Mouse (Mus musculus) heart, embryonic 10.5 days (tissue): ENCODE results near the gene Matn1. TPM values are rescaled to one million over a fixed set of nuclear protein-coding genes. Genes with fewer than 3 reads are reported as not detected.

Experiments
- DNase-seq: peaks from one replicate; pipeline ENCODE4 v3.0.0-alpha.2; 2017; ENCODE audit warnings: low spot score
- H3K27ac ChIP-seq: fragments of 300-500 bp; sonication (generic); 2 replicates; pipeline ENCODE4 v1.5.1; 2016; ENCODE audit warnings: mild to moderate bottlenecking
- H3K27me3 ChIP-seq: fragments of 300-500 bp; sonication (generic); 2 replicates; pipeline ENCODE4 v1.6.1; 2016; ENCODE audit warnings: mild to moderate bottlenecking; ENCODE audit not compliant: poor library complexity, insufficient read depth, severe bottlenecking
- H3K36me3 ChIP-seq: fragments of 300-500 bp; sonication (generic); 2 replicates; pipeline ENCODE4 v1.6.1; 2016; ENCODE audit warnings: mild to moderate bottlenecking, moderate library complexity
- H3K4me1 ChIP-seq: fragments of 300-500 bp; sonication (generic); 2 replicates; pipeline ENCODE4 v1.6.1; 2016; ENCODE audit warnings: mild to moderate bottlenecking
- H3K4me3 ChIP-seq: fragments of 300-500 bp; sonication (generic); 2 replicates; pipeline ENCODE4 v1.5.1; 2016; ENCODE audit warnings: mild to moderate bottlenecking, moderate library complexity
- H3K9me3 ChIP-seq: fragments of 300-500 bp; sonication (generic); 2 replicates; pipeline ENCODE4 v1.6.1; 2016; ENCODE audit warnings: mild to moderate bottlenecking, moderate library complexity
- WGBS: fragments of 180-500 bp; shearing (Covaris S2); methylation state at CpG from one replicate; pipeline ENCODE4 v1.1.7; 2016; 5-methylcytosine and 5-hydroxymethylcytosine counted together
- polyA plus RNA-seq: library from polyadenylated mRNA; unstranded; fragments of >200 nt; fragmentation: Nextera tagmentation; extraction: Ambion mirVana; gene quantifications from 2 replicates; pipeline ENCODE4 v1.2.1, GENCODE M21; 2016

The Matn1 gene
- polyA plus RNA-seq, 1 experiment from 2014 or later, result not detected

GRCm38 (mm10) chr4:130919750-130920356 is 24.3 kb upstream of the Matn1 start:
- H3K36me3 ChIP-seq, result no peaks in the 10 kb centered on the region
- 58% methylated on average over 9 of the region's 9 CpGs for WGBS

DNA sequence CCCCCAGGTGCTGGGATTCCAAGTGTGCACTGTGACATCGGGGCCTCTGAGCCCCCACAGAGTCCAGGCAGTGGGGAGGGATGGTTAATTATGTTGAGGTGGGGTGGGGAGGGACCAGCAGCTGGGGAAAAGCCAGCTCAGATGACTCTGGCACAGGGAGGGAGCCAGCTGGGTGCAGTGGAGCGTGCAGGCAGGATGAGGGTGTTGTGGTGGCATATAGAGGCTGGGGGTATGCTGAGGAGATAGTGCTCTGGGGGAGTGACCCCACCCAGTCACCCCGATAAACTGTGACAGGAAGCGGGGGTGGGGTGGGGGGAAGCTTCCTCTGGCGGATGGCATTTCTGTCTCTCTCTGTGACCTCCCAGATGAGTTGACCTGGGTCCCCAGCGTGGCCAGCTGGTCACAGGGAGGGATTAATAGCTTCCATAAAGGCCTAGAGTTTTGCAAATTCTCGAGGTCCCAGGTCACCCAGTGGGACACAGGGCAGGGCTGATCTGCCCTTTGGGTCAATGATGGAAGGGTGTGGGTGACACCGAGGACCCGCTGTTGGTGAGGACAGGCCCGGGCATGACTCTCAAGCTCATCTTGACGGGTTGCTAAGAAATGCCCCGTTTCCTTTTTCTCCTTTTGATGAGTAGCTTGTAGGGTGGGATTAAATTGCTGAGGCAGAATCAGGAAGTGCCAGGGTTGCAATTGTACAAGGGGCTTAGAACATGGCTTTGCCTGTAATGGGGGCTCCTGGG is 23.1 kb upstream of the Matn1 start:
- H3K4me1 ChIP-seq, result peaks cover 36% of the 10 kb centered on the region
- peak overlapping the region; percentile 29; the same call in 1 of the 2 replicates for H3K27ac ChIP-seq
- DNase-seq, result no peak

More at GRCm38 (mm10) chr4:130919750-130920356, 24.3 kb upstream of the Matn1 start:
- H3K27ac ChIP-seq, result peak overlapping the region; percentile 3; the same call in 1 of the 2 replicates
- peaks cover 16% of the 10 kb centered on the region; the same call in 1 of the 2 replicates for H3K27me3 ChIP-seq
- peaks cover 45% of the 10 kb centered on the region for H3K4me1 ChIP-seq
- no peak for DNase-seq
- H3K9me3 ChIP-seq, result no peaks in the 10 kb centered on the region
- no peak overlapping the region for H3K4me3 ChIP-seq

GRCm38 (mm10) chr4:130921986-130922385 is 22.2 kb upstream of the Matn1 start:
- no peaks in the 10 kb centered on the region for H3K9me3 ChIP-seq
- H3K4me3 ChIP-seq, result no peak overlapping the region
- 68% methylated on average over 10 of the region's 10 CpGs for WGBS
- no peak for DNase-seq
- no peak overlapping the region for H3K27ac ChIP-seq
- peaks cover 39% of the 10 kb centered on the region for H3K4me1 ChIP-seq
- H3K27me3 ChIP-seq, result peaks cover 17% of the 10 kb centered on the region; the same call in 1 of the 2 replicates
- H3K36me3 ChIP-seq, result no peaks in the 10 kb centered on the region

More for the DNA sequence above, 23.1 kb upstream of the Matn1 start:
- Histone ChIP-seq H3K9me3 (no peaks in the 10 kb centered on the region), H3K4me3 (no peak overlapping the region), H3K27me3 (peaks cover 13% of the 10 kb centered on the region; the same call in 1 of the 2 replicates), H3K36me3 (no peaks in the 10 kb centered on the region)
- 44% methylated on average over 12 of the region's 12 CpGs for WGBS

DNA sequence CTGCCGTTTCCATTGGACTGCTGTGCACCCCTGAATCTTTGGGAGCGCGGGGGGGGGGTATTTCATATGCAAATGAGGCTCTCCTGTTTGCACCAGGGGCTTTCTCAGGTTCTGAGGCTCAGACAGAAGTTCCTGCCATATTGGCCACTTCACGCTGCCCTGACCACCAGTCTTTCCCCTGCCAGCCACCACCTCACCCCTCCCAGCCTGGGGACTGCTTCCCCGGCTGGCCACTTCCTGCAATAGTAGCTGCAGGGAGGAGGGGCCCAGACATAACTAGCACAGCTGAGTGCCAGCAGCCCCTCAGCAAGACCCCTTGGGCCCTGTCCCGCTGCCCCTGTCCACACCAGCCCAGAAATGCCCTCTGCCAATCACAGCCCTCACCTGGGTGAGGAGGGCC is 17.9 kb upstream of the Matn1 start:
- Histone ChIP-seq H3K9me3 (no peaks in the 10 kb centered on the region), H3K27me3 (peaks cover 17% of the 10 kb centered on the region; the same call in 1 of the 2 replicates), H3K4me1 (peaks cover 9% of the 10 kb centered on the region), H3K4me3 (no peak overlapping the region), H3K27ac (no peak overlapping the region), H3K36me3 (no peaks in the 10 kb centered on the region)
- 63% methylated on average over 6 of the region's 6 CpGs for WGBS
- no peak for DNase-seq

- DNase-seq, result no peak
- Histone ChIP-seq H3K27ac (no peak overlapping the region), H3K4me1 (0 out of 2 replicates have a peak, but pooled peaks cover 4% of the 10 kb centered on the region), H3K27me3 (peaks cover 12% of the 10 kb centered on the region; the same call in 1 of the 2 replicates), H3K9me3 (no peaks in the 10 kb centered on the region), H3K4me3 (no peak overlapping the region), H3K36me3 (no peaks in the 10 kb centered on the region)
- 80% methylated on average over 12 of the region's 12 CpGs for WGBS
Measured at GRCm38 (mm10) chr4:130927821-130928220, 16.4 kb upstream of the Matn1 start.

GRCm38 (mm10) chr4:130942644-130943043 is 1.5 kb upstream of the Matn1 start:
- no peak overlapping the region for H3K4me3 ChIP-seq
- no peaks in the 10 kb centered on the region for H3K36me3 ChIP-seq
- DNase-seq, result no peak
- peaks cover 22% of the 10 kb centered on the region for H3K4me1 ChIP-seq
- H3K27ac ChIP-seq, result no peak overlapping the region
- no peaks in the 10 kb centered on the region for H3K9me3 ChIP-seq
- 45% methylated on average over 14 of the region's 14 CpGs for WGBS
- H3K27me3 ChIP-seq, result peaks cover 54% of the 10 kb centered on the region

DNA sequence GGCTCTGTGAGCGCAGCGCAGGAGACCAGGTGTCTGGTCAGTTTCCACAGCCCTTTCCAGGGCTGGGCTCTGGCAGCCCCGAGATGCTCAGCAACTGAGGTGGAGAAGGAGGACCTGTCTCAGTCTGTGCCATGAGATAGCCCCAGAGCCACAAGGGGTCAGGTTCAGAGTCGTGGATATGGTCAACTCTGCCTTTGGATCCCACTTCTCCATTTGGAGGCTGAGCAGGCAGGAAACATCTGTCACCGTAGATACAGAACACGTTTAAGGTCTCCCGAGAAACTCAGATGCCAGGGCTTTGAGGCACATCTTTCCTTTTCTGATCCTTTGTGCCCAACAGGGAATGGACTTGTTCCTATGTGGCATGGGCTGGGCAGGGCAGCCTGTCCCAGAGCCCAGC is 594 bp downstream of the Matn1 start:
- H3K36me3 ChIP-seq, result no peaks in the 10 kb centered on the region
- 65% methylated on average over 7 of the region's 7 CpGs for WGBS
- peaks cover 53% of the 10 kb centered on the region for H3K27me3 ChIP-seq
- H3K4me1 ChIP-seq, result peaks cover 22% of the 10 kb centered on the region
- no peak for DNase-seq
- no peak overlapping the region for H3K4me3 ChIP-seq
- no peak overlapping the region for H3K27ac ChIP-seq
- H3K9me3 ChIP-seq, result no peaks in the 10 kb centered on the region

DNA sequence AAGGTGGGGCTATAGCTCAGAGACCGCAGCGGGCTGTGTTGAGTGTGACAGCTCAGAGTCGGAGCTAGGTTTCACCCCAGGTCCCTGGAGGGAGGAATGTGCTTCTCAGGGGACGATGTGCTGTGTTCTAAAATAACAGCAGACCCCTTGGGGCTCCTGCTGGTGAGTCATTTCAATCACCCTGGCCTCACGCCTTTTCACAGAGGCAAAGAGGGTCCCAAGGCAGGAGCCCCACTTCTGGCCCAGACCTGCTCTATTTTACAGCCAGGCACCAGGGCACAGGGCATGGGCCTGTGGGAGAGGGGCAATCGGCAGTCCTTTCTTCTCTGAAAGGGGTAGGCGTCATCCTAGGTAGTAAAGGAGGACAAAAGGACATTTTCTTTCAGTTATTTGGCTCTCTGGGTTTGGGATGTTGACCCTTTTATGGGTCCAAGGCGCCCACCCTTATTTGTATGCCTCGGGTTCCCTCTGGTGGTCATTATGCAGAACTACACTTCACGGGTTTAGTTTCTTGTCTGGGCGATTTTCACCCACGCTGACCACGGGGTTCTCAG is 3.0 kb downstream of the Matn1 start:
- peaks cover 22% of the 10 kb centered on the region for H3K4me1 ChIP-seq
- DNase-seq, result no peak
- no peaks in the 10 kb centered on the region for H3K36me3 ChIP-seq
- H3K27ac ChIP-seq, result no peak overlapping the region
- WGBS, result 20% methylated on average over 13 of the region's 13 CpGs
- H3K27me3 ChIP-seq, result peaks cover 59% of the 10 kb centered on the region
- no peak overlapping the region for H3K4me3 ChIP-seq
- H3K9me3 ChIP-seq, result no peaks in the 10 kb centered on the region

- Histone ChIP-seq H3K27me3 (peaks cover 46% of the 10 kb centered on the region), H3K27ac (no peak overlapping the region), H3K9me3 (no peaks in the 10 kb centered on the region), H3K36me3 (no peaks in the 10 kb centered on the region), H3K4me3 (no peak overlapping the region), H3K4me1 (0 out of 2 replicates have a peak, but pooled peaks cover 9% of the 10 kb centered on the region)
- WGBS, result 79% methylated on average over 35 of the region's 35 CpGs
- no peak for DNase-seq
Measured at GRCm38 (mm10) chr4:130949821-130950384, 5.7 kb downstream of the Matn1 start.

GRCm38 (mm10) chr4:130952531-130952930 is 8.3 kb downstream of the Matn1 start:
- Histone ChIP-seq H3K36me3 (no peaks in the 10 kb centered on the region), H3K4me1 (0 out of 2 replicates have a peak, but pooled peaks cover 4% of the 10 kb centered on the region), H3K4me3 (no peak overlapping the region), H3K27me3 (peaks cover 41% of the 10 kb centered on the region; the same call in 1 of the 2 replicates), H3K27ac (no peak overlapping the region), H3K9me3 (no peaks in the 10 kb centered on the region)
- 37% methylated on average over 17 of the region's 17 CpGs for WGBS
- no peak for DNase-seq

DNA sequence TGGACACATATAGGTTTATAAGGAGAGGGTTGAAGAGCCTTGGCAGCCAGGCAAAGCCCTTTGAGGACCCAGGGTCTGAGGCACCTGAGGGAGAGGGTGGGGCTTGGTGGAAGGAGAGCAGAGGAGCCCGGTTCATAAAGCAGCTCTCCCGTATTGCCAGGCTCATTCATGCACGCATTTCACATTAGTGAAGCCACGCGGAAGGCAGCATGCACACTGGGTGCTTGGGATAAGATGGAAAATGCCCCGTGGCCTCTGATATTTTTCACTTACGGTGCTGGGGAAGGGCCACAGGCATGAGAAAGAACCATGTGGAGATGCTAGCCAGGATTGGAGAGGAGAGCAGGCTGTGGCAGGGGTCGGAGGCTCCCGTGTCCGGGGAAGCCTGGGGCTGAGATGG is 13.0 kb downstream of the Matn1 start:
- H3K27ac ChIP-seq, result no peak overlapping the region

DNA sequence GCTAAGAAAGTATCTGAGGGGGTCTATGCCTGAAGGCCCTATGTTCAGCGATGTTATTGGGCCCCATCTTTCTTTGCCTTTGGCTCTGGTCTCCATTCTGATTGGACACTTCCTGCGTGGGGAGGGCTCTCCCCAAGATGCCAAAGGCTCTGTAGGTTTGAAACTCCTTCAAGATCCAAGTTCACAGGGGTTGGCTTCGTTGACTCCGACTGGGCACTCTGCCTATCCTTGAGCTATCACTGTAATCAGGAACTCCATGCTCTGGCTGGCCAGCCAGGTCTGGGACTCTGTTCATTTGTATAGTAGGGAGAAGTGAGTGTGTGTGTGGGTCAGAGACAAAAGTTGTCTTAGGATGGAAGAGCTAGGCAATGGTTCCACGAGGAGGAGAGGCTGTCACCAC is 14.6 kb downstream of the Matn1 start:
- WGBS, result 65% methylated on average over 5 of the region's 5 CpGs
- no peak overlapping the region for H3K4me3 ChIP-seq
- H3K36me3 ChIP-seq, result no peaks in the 10 kb centered on the region
- no peak for DNase-seq
- H3K9me3 ChIP-seq, result no peaks in the 10 kb centered on the region
- H3K27me3 ChIP-seq, result peaks cover 36% of the 10 kb centered on the region; the same call in 1 of the 2 replicates
- H3K4me1 ChIP-seq, result 0 out of 2 replicates have a peak, but pooled peaks cover 4% of the 10 kb centered on the region
- no peak overlapping the region for H3K27ac ChIP-seq

More for the DNA sequence above, 13.0 kb downstream of the Matn1 start:
- DNase-seq, result no peak
- no peak overlapping the region for H3K4me3 ChIP-seq
- 84% methylated on average over 10 of the region's 10 CpGs for WGBS
- no peaks in the 10 kb centered on the region for H3K36me3 ChIP-seq
- H3K27me3 ChIP-seq, result peaks cover 36% of the 10 kb centered on the region; the same call in 1 of the 2 replicates
- no peaks in the 10 kb centered on the region for H3K9me3 ChIP-seq
- 0 out of 2 replicates have a peak, but pooled peaks cover 4% of the 10 kb centered on the region for H3K4me1 ChIP-seq
